Mouse (Mus musculus): Measurements from ENCODE around the gene Pla2g5. TPM values are rescaled to one million over a fixed set of nuclear protein-coding genes. Genes with fewer than 3 reads are reported as not detected.

Pla2g5 gene
- total and polyA plus RNA-seq, 3 experiments, result 14.7 to 32.7 (median 16.4) TPM

- H3K4me3 ChIP-seq (ENCODE audit: low read depth, low read length), result no peak overlapping the region
- TF ChIP-seq POLR2AphosphoS5 (IDR thresholded peaks at IDR 0.05; ENCODE audit: insufficient replicate concordance, low read depth, low read length), result no peak
- peak; percentile 98 for TF ChIP-seq CTCF (IDR thresholded peaks at IDR 0.05; ENCODE audit: low read depth, low read length)
- no peaks in the 10 kb centered on the region for H3K27me3 ChIP-seq (ENCODE audit: insufficient read depth, low read length)
- DNase-seq (ENCODE audit: low spot score) (peak; percentile 25), ATAC-seq (ENCODE audit: extremely low read depth, insufficient number of reproducible peaks, low FRiP score, poor library complexity, severe bottlenecking) (peak; percentile 73)
- peaks cover 43% of the 10 kb centered on the region for H3K4me1 ChIP-seq (ENCODE audit: insufficient read depth, low read depth, low read length)
- H3K36me3 ChIP-seq (replicated peaks), result peaks cover 20% of the 10 kb centered on the region
- H3K9me3 ChIP-seq (replicated peaks), result no peaks in the 10 kb centered on the region
Measured at GRCm38 (mm10) chr4:138856491-138856890, 6.8 kb downstream of the Pla2g5 start.

DNA sequence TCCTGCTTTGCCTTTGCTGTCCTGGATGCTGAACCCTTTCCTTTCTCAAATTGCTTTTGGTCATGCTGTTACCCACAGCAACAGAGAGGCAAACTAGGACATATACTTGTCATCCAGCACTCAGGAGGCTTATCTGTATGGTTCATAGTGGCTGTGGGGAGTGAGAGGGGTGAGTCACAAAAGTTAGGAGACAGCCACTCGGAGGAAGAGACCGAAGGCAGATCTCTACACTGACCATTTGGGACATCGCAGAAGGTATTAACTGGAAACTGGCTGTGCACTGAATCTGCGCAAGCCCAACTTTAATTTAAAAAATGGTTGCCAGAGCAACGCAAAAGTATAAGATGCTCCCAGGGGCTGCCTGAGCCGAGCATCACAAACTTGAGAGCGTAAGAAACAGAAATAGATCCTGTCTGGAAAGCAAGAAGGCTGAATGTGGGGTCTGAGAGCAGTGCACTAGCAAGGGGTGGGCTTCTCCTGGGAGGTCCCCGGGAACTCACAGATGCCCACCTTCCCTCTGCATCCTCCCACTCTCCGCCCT, 8.1 kb downstream of the Pla2g5 start:
- ATAC-seq (ENCODE audit: extremely low read depth, insufficient number of reproducible peaks, low FRiP score, poor library complexity, severe bottlenecking), result no peak
- Histone ChIP-seq H3K9me3 (replicated peaks) (no peaks in the 10 kb centered on the region), H3K4me1 (ENCODE audit: insufficient read depth, low read depth, low read length) (peaks cover 40% of the 10 kb centered on the region), H3K4me3 (ENCODE audit: low read depth, low read length) (no peak overlapping the region), H3K27me3 (ENCODE audit: insufficient read depth, low read length) (no peaks in the 10 kb centered on the region), H3K36me3 (replicated peaks) (peaks cover 17% of the 10 kb centered on the region)
- no peak for TF ChIP-seq POLR2AphosphoS5 (IDR thresholded peaks at IDR 0.05; ENCODE audit: insufficient replicate concordance, low read depth, low read length)
- TF ChIP-seq GATA2 (IDR thresholded peaks at IDR 0.05; ENCODE audit: borderline replicate concordance, low read depth, low read length), result no peak
- no peak for TF ChIP-seq GATA1 (IDR thresholded peaks at IDR 0.05; ENCODE audit: borderline replicate concordance, low read length)
- TF ChIP-seq TAL1 (conservative IDR thresholded peaks at IDR 0.05; ENCODE audit: low read depth, low read length), result no peak
- no peak for TF ChIP-seq CTCF (IDR thresholded peaks at IDR 0.05; ENCODE audit: low read depth, low read length)
- no peak for DNase-seq (ENCODE audit: low spot score)

DNA sequence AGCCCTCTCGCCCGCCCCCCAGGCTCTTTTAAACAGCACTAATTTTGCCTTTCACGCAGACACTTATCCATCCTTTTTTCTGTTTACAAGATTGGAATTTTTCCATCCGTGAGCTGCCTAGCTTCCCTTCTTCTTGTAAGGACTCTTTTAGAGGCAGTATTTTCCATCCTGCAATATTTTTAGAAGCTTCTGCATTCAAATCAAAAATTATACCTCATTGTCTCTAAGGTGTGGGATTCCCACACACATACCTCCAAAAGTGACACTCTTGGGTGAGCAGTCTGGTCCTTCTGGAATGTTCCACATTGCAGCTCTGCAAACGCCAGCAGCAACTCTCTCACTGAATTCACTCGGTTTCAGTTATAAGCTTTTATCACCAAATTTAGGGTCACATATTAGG, 10.3 kb downstream of the Pla2g5 start:
- ATAC-seq (ENCODE audit: extremely low read depth, insufficient number of reproducible peaks, low FRiP score, poor library complexity, severe bottlenecking) (no peak), DNase-seq (ENCODE audit: low spot score) (no peak)
- Histone ChIP-seq H3K9me3 (replicated peaks) (no peaks in the 10 kb centered on the region), H3K36me3 (replicated peaks) (peaks cover 9% of the 10 kb centered on the region), H3K4me1 (ENCODE audit: insufficient read depth, low read depth, low read length) (peaks cover 22% of the 10 kb centered on the region), H3K4me3 (ENCODE audit: low read depth, low read length) (no peak overlapping the region), H3K27me3 (ENCODE audit: insufficient read depth, low read length) (no peaks in the 10 kb centered on the region)
- TF ChIP-seq POLR2AphosphoS5 (IDR thresholded peaks at IDR 0.05; ENCODE audit: insufficient replicate concordance, low read depth, low read length) (no peak), TAL1 (conservative IDR thresholded peaks at IDR 0.05; ENCODE audit: low read depth, low read length) (no peak), GATA1 (IDR thresholded peaks at IDR 0.05; ENCODE audit: borderline replicate concordance, low read length) (no peak), CTCF (IDR thresholded peaks at IDR 0.05; ENCODE audit: low read depth, low read length) (no peak), GATA2 (IDR thresholded peaks at IDR 0.05; ENCODE audit: borderline replicate concordance, low read depth, low read length) (no peak)

DNA sequence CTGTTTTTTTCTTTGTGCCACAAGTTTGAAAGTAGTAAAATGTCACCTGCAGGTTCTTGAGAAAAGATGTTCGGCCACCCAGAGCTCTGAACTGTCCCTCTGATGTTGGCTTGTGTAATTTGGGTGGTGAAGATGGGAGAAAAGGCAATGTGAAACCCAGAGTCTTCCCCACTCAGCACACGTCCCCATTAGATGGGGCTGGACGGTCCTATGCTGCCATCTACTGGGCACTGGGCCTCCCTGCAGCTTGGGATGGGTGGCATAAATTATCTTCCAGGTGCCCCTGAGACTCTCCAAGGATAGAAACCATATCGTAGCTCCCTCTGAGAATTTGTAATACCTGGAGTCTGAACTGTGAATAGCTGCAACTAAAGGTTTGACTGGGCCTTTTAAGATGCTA, 11.8 kb downstream of the Pla2g5 start:
- Histone ChIP-seq H3K4me3 (ENCODE audit: low read depth, low read length) (no peak overlapping the region), H3K4me1 (ENCODE audit: insufficient read depth, low read depth, low read length) (peaks cover 9% of the 10 kb centered on the region), H3K36me3 (replicated peaks) (peaks cover 9% of the 10 kb centered on the region), H3K27me3 (ENCODE audit: insufficient read depth, low read length) (no peaks in the 10 kb centered on the region), H3K9me3 (replicated peaks) (no peaks in the 10 kb centered on the region)
- TF ChIP-seq POLR2AphosphoS5 (IDR thresholded peaks at IDR 0.05; ENCODE audit: insufficient replicate concordance, low read depth, low read length) (no peak), TAL1 (conservative IDR thresholded peaks at IDR 0.05; ENCODE audit: low read depth, low read length) (no peak), GATA2 (IDR thresholded peaks at IDR 0.05; ENCODE audit: borderline replicate concordance, low read depth, low read length) (no peak), GATA1 (IDR thresholded peaks at IDR 0.05; ENCODE audit: borderline replicate concordance, low read length) (no peak), CTCF (IDR thresholded peaks at IDR 0.05; ENCODE audit: low read depth, low read length) (peak; percentile 99)
- ATAC-seq (ENCODE audit: extremely low read depth, insufficient number of reproducible peaks, low FRiP score, poor library complexity, severe bottlenecking), result peak; percentile 47
- DNase-seq (ENCODE audit: low spot score), result peak; percentile 59

DNA sequence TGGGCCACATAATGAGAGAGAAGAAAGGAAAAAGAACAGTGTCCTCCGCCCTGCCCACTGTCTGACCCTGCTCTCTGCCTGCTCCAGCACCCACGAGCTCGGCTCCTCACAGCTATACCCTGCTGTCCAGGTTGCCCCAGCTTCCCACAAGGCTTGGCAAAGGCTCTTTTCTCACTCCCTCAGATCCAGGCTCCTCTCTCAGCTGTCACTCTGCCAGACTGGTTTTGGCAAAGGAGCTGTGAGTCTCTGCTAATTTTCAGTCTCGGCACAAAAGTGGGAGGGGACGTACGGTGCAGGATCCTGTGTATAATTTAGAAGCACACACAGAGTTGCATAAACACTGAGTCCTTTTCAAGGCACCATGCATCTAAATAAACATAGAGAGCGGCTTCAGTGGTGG, 21.9 kb downstream of the Pla2g5 start:
- TF ChIP-seq TAL1 (conservative IDR thresholded peaks at IDR 0.05; ENCODE audit: low read depth, low read length), result no peak
- no peak for TF ChIP-seq GATA1 (IDR thresholded peaks at IDR 0.05; ENCODE audit: borderline replicate concordance, low read length)
- no peak for TF ChIP-seq POLR2AphosphoS5 (IDR thresholded peaks at IDR 0.05; ENCODE audit: insufficient replicate concordance, low read depth, low read length)
- TF ChIP-seq GATA2 (IDR thresholded peaks at IDR 0.05; ENCODE audit: borderline replicate concordance, low read depth, low read length), result no peak
- TF ChIP-seq CTCF (IDR thresholded peaks at IDR 0.05; ENCODE audit: low read depth, low read length), result no peak
- DNase-seq (ENCODE audit: low spot score) (no peak), ATAC-seq (ENCODE audit: extremely low read depth, insufficient number of reproducible peaks, low FRiP score, poor library complexity, severe bottlenecking) (no peak)
- H3K27me3 ChIP-seq (ENCODE audit: insufficient read depth, low read length), result no peaks in the 10 kb centered on the region
- peaks cover 29% of the 10 kb centered on the region for H3K36me3 ChIP-seq (replicated peaks)
- H3K9me3 ChIP-seq (replicated peaks), result peaks cover 32% of the 10 kb centered on the region
- no peaks in the 10 kb centered on the region for H3K4me1 ChIP-seq (ENCODE audit: insufficient read depth, low read depth, low read length)
- no peak overlapping the region for H3K4me3 ChIP-seq (ENCODE audit: low read depth, low read length)

GRCm38 (mm10) chr4:138840726-138841125, 22.6 kb downstream of the Pla2g5 start:
- Histone ChIP-seq H3K9me3 (replicated peaks) (peaks cover 29% of the 10 kb centered on the region), H3K4me1 (ENCODE audit: insufficient read depth, low read depth, low read length) (no peaks in the 10 kb centered on the region), H3K27me3 (ENCODE audit: insufficient read depth, low read length) (no peaks in the 10 kb centered on the region), H3K4me3 (ENCODE audit: low read depth, low read length) (no peak overlapping the region), H3K36me3 (replicated peaks) (peaks cover 28% of the 10 kb centered on the region)
- TF ChIP-seq CTCF (IDR thresholded peaks at IDR 0.05; ENCODE audit: low read depth, low read length) (no peak), POLR2AphosphoS5 (IDR thresholded peaks at IDR 0.05; ENCODE audit: insufficient replicate concordance, low read depth, low read length) (no peak)
- DNase-seq (ENCODE audit: low spot score) (no peak), ATAC-seq (ENCODE audit: extremely low read depth, insufficient number of reproducible peaks, low FRiP score, poor library complexity, severe bottlenecking) (no peak)

DNA sequence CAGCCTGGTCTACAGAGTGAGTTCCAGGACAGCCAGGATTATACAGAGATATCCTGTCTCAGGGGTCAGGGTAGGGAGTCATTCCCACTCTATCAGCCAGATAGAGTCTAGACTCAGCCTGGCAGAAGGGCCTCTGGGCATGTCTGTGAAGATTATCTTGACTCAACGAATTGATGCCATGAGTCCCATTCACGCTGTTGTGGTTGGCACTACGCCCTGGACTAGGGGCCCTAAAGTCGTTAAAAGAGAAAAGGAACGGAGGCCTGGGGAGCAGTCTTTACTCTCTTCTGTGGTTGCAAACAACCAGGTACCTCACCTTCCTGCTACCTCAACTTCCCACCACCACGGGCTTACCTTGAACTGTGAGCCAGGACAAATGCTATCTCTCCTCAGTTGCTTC, 23.5 kb downstream of the Pla2g5 start:
- TF ChIP-seq TAL1 (conservative IDR thresholded peaks at IDR 0.05; ENCODE audit: low read depth, low read length) (no peak), GATA1 (IDR thresholded peaks at IDR 0.05; ENCODE audit: borderline replicate concordance, low read length) (no peak), POLR2AphosphoS5 (IDR thresholded peaks at IDR 0.05; ENCODE audit: insufficient replicate concordance, low read depth, low read length) (no peak), GATA2 (IDR thresholded peaks at IDR 0.05; ENCODE audit: borderline replicate concordance, low read depth, low read length) (no peak), CTCF (IDR thresholded peaks at IDR 0.05; ENCODE audit: low read depth, low read length) (no peak)
- no peak for ATAC-seq (ENCODE audit: extremely low read depth, insufficient number of reproducible peaks, low FRiP score, poor library complexity, severe bottlenecking)

More for the DNA sequence above, 23.5 kb downstream of the Pla2g5 start:
- peaks cover 26% of the 10 kb centered on the region for H3K36me3 ChIP-seq (replicated peaks)
- DNase-seq (ENCODE audit: low spot score), result no peak
- H3K4me3 ChIP-seq (ENCODE audit: low read depth, low read length), result no peak overlapping the region
- no peaks in the 10 kb centered on the region for H3K27me3 ChIP-seq (ENCODE audit: insufficient read depth, low read length)
- no peaks in the 10 kb centered on the region for H3K4me1 ChIP-seq (ENCODE audit: insufficient read depth, low read depth, low read length)
- peaks cover 25% of the 10 kb centered on the region for H3K9me3 ChIP-seq (replicated peaks)

Data from G1E (cell line).